12 mouse cellular contexts compared by ENCODE assay signal in genomic region chr2:181777715-181778114, GRCm38 (mm10). TPM values are rescaled to one million over a fixed set of nuclear protein-coding genes. Genes with fewer than 3 reads are reported as not detected.
DNase-seq lines count a peak whose midpoint lies in the region; ATAC-seq and TF ChIP-seq lines count a peak whose summit lies in the region.
"Had no signal": no experiment of that assay in that cellular context is flagged by ENCODE, and none has a peak within 500 bp of the region (broad histone marks: within the 10 kb centered on the region; RNA-seq: fewer than 3 reads in every experiment).

No protein-coding gene starts in this region.

- 50% methylated on average over 2 of the region's 2 CpGs for WGBS in kidney, embryonic 14.5 days
- 41% methylated on average over 2 of the region's 2 CpGs for WGBS in heart, embryonic 12.5 days
- WGBS in midbrain, embryonic 15.5 days = 47% methylated on average over 2 of the region's 2 CpGs

- no peaks in the 10 kb centered on the region for H3K4me1 ChIP-seq in kidney, embryonic 14.5 days (ENCODE audit: control insufficient read depth, insufficient read depth, low read length)
- peaks cover 0 to 3% of the 10 kb centered on the region in 2 experiments; a peak in 2 of 4 replicates for H3K4me1 ChIP-seq in ES-E14 (ENCODE audit: control insufficient read depth in 2 of 2, insufficient read depth in 2 of 2, low read length in 2 of 2, poor library complexity in 1 of 2)
- no peaks in the 10 kb centered on the region for H3K4me1 ChIP-seq in heart, embryonic 12.5 days (replicated peaks)
- peaks cover 37% of the 10 kb centered on the region for H3K4me1 ChIP-seq in midbrain, embryonic 15.5 days

- no peak for ATAC-seq in kidney, embryonic 14.5 days (ENCODE audit: low FRiP score, low TSS enrichment)
- ATAC-seq in heart, embryonic 12.5 days (ENCODE audit: insufficient number of reproducible peaks, low FRiP score) = no peak
- ATAC-seq in midbrain, embryonic 15.5 days (replicated peaks) = no peak
- ATAC-seq: activated CD4-positive, CD25-positive, alpha-beta regulatory T cell, adult 4 months; forebrain, postnatal 0 days had no signal

- H3K4me2 ChIP-seq in kidney, embryonic 14.5 days (replicated peaks; ENCODE audit: low read depth, low read length) = no peak overlapping the region
- no peak overlapping the region for H3K4me2 ChIP-seq in heart, embryonic 12.5 days
- no peak overlapping the region for H3K4me2 ChIP-seq in midbrain, embryonic 15.5 days
- H3K4me2 ChIP-seq: neural tube, embryonic 12.5 days had no signal

- in situ Hi-C loops in ES-E14 (cut with MboI; ENCODE audit: low sequenced_read_pairs in 2 of 2, unreplicated experiment in 2 of 2) = no loop called here

- no peaks in the 10 kb centered on the region for H3K36me3 ChIP-seq in kidney, embryonic 14.5 days (ENCODE audit: control insufficient read depth, insufficient read depth, low read length)
- no peaks in the 10 kb centered on the region for H3K36me3 ChIP-seq in ES-E14 (ENCODE audit: control insufficient read depth, insufficient read depth, low read length, poor library complexity, severe bottlenecking)
- H3K36me3 ChIP-seq in heart, embryonic 12.5 days = no peaks in the 10 kb centered on the region
- H3K36me3 ChIP-seq in midbrain, embryonic 15.5 days (replicated peaks) = no peaks in the 10 kb centered on the region
- H3K36me3 ChIP-seq: neural tube, embryonic 12.5 days had no signal

- H3K9me3 ChIP-seq in kidney, embryonic 14.5 days (ENCODE audit: control insufficient read depth, low read length) = no peaks in the 10 kb centered on the region
- H3K9me3 ChIP-seq in ES-E14 (ENCODE audit: control insufficient read depth, insufficient read depth, low read depth, low read length) = no peaks in the 10 kb centered on the region
- no peaks in the 10 kb centered on the region for H3K9me3 ChIP-seq in heart, embryonic 12.5 days (replicated peaks)
- no peaks in the 10 kb centered on the region for H3K9me3 ChIP-seq in midbrain, embryonic 15.5 days
- H3K9me3 ChIP-seq: neural tube, embryonic 12.5 days had no signal

- no peak overlapping the region for H3K27ac ChIP-seq in kidney, embryonic 14.5 days (ENCODE audit: low read depth, low read length)
- no peak overlapping the region for H3K27ac ChIP-seq in ES-E14 (ENCODE audit: insufficient read depth, low read depth, low read length, poor library complexity, severe bottlenecking)
- H3K27ac ChIP-seq in heart, embryonic 12.5 days (ENCODE audit: poor library complexity, severe bottlenecking) = no peak overlapping the region
- H3K27ac ChIP-seq in midbrain, embryonic 15.5 days = no peak overlapping the region
- H3K27ac ChIP-seq: neural tube, embryonic 12.5 days had no signal

- no peaks in the 10 kb centered on the region for H3K27me3 ChIP-seq in kidney, embryonic 14.5 days (ENCODE audit: control insufficient read depth, insufficient read depth, low read length)
- no peaks in the 10 kb centered on the region for H3K27me3 ChIP-seq in heart, embryonic 12.5 days (replicated peaks)
- no peaks in the 10 kb centered on the region for H3K27me3 ChIP-seq in midbrain, embryonic 15.5 days (replicated peaks)
- H3K27me3 ChIP-seq: neural tube, embryonic 12.5 days had no signal

- H3K9ac ChIP-seq in kidney, embryonic 14.5 days (ENCODE audit: low read depth, low read length) = no peak overlapping the region
- H3K9ac ChIP-seq in ES-E14 (ENCODE audit: insufficient read depth, low read depth, low read length, poor library complexity, severe bottlenecking) = no peak overlapping the region
- H3K9ac ChIP-seq in heart, embryonic 12.5 days = no peak overlapping the region
- no peak overlapping the region for H3K9ac ChIP-seq in midbrain, embryonic 15.5 days
- H3K9ac ChIP-seq: forebrain, postnatal 0 days; neural tube, embryonic 12.5 days had no signal

- no peak overlapping the region for H3K4me3 ChIP-seq in kidney, embryonic 14.5 days (ENCODE audit: low read length)
- no peak overlapping the region for H3K4me3 ChIP-seq in ES-E14 (ENCODE audit: insufficient read depth in 1 of 2, low read depth in 1 of 2, low read length in 2 of 2, poor library complexity in 1 of 2, severe bottlenecking in 1 of 2)
- no peak overlapping the region for H3K4me3 ChIP-seq in heart, embryonic 12.5 days
- H3K4me3 ChIP-seq in midbrain, embryonic 15.5 days = no peak overlapping the region
- H3K4me3 ChIP-seq: neural tube, embryonic 12.5 days had no signal

- DNase-seq in kidney, adult 18-20 months = peak; percentile 38
- DNase-seq in 416B (ENCODE audit: low read depth) (peak; percentile 57), ES-E14 (ENCODE audit: low read depth, low spot score) (peak; percentile 19)
- DNase-seq in c-Kit-positive CD71-positive TER-119-negative erythroid progenitor cells, embryonic 14.5 days (ENCODE audit: low read depth) = peak; percentile 31
- DNase-seq in embryo, embryonic 9.5 days (ENCODE audit: extremely low spot score) = no peak
- DNase-seq: forebrain, postnatal 0 days had no signal

TF ChIP-seq in ES-E14, 5 proteins besides CTCF, POLR2A, EP300 and RAD21:
- no peak for TF ChIP-seq ZNF384 (IDR thresholded peaks at IDR 0.05; ENCODE audit: low read depth, low read length)
- TF ChIP-seq CHD2 (IDR thresholded peaks at IDR 0.05; ENCODE audit: low read depth, low read length) = no peak
- no peak for TF ChIP-seq ZC3H11A (IDR thresholded peaks at IDR 0.05; ENCODE audit: borderline replicate concordance, low read depth, low read length)

RNA-seq across cellular contexts. Expression of gene Myt1, which starts 14.6 kb away (rescaled TPM):
- not detected in 2 replicates for polyA plus RNA-seq in kidney, embryonic 14.5 days (2014; fragmentation: Nextera tagmentation; extraction: Ambion mirVana)
- 0.09 TPM in 1 of 2 replicates, not detected in the other for total RNA-seq in ES-E14 (2012; rRNA removed)
- 0.06 TPM in 1 of 2 replicates, not detected in the other for polyA plus RNA-seq in heart, embryonic 12.5 days (2016; fragmentation: Nextera tagmentation; extraction: Ambion mirVana)
- polyA plus RNA-seq in midbrain, embryonic 15.5 days (2015; fragmentation: Nextera tagmentation; extraction: Ambion mirVana) = 22.0 and 24.6 TPM in 2 replicates
- total RNA-seq: heart, postnatal 36 days had no signal
- polyA plus RNA-seq: activated CD4-positive, CD25-positive, alpha-beta regulatory T cell, adult 4 months had no signal

RNA-seq across cellular contexts. Expression of gene Pcmtd2, which starts 59.9 kb away (rescaled TPM):
- polyA plus RNA-seq in kidney, embryonic 14.5 days (2014; fragmentation: Nextera tagmentation; extraction: Ambion mirVana) = 19.9 and 30.0 TPM in 2 replicates
- total RNA-seq in ES-E14 (2012; rRNA removed) = 11.8 and 15.7 TPM in 2 replicates
- 32.1 and 32.9 TPM in 2 replicates for polyA plus RNA-seq in heart, embryonic 12.5 days (2016; fragmentation: Nextera tagmentation; extraction: Ambion mirVana)
- polyA plus RNA-seq in midbrain, embryonic 15.5 days (2015; fragmentation: Nextera tagmentation; extraction: Ambion mirVana) = 30.3 and 35.5 TPM in 2 replicates

Comparison
In these comparisons a context has a peak if more than half of its experiments do, and no peak if none do; other contexts are left out.
1. RNA of gene Myt1, which starts 14.6 kb away (polyA plus RNA-seq): 22.0 to 24.6 TPM in midbrain, embryonic 15.5 days; 0.06 TPM in heart, embryonic 12.5 days and not detected in kidney, embryonic 14.5 days; every median in the first group is over 10 times any median in the second.